Mouse (Mus musculus): ENCODE measurements around the gene Ltbp1.

Ltbp1 gene

GRCm38 (mm10) chr17:75180956-75181588, 175.7 kb downstream of the Ltbp1 start:
- TF ChIP-seq POU5F1 (IDR thresholded peaks at IDR 0.05; ENCODE audit: borderline replicate concordance, low read length) (no peak), NANOG (IDR thresholded peaks at IDR 0.05; ENCODE audit: borderline replicate concordance, low read length) (no peak), CTCF (conservative IDR thresholded peaks at IDR 0.05; ENCODE audit: low read length) (no peak)
- Histone ChIP-seq H3K27me3 (ENCODE audit: insufficient read depth, low read length) (no peaks in the 10 kb centered on the region), H3K9me3 (ENCODE audit: low read length) (no peaks in the 10 kb centered on the region), H3K4me1 (replicated peaks; ENCODE audit: low read depth, low read length) (no peaks in the 10 kb centered on the region), H3K4me3 (replicated peaks; ENCODE audit: low read length) (no peak overlapping the region), H3K36me3 (ENCODE audit: insufficient read depth, low read length) (no peaks in the 10 kb centered on the region)

- TF ChIP-seq POU5F1 (IDR thresholded peaks at IDR 0.05; ENCODE audit: borderline replicate concordance, low read length) (no peak), NANOG (IDR thresholded peaks at IDR 0.05; ENCODE audit: borderline replicate concordance, low read length) (no peak), CTCF (conservative IDR thresholded peaks at IDR 0.05; ENCODE audit: low read length) (no peak)
- Histone ChIP-seq H3K36me3 (ENCODE audit: insufficient read depth, low read length) (no peaks in the 10 kb centered on the region), H3K4me3 (replicated peaks; ENCODE audit: low read length) (no peak overlapping the region), H3K4me1 (replicated peaks; ENCODE audit: low read depth, low read length) (no peaks in the 10 kb centered on the region), H3K27me3 (ENCODE audit: insufficient read depth, low read length) (no peaks in the 10 kb centered on the region), H3K9me3 (ENCODE audit: low read length) (no peaks in the 10 kb centered on the region)
Observed at GRCm38 (mm10) chr17:75182319-75183001, 177.1 kb downstream of the Ltbp1 start.

GRCm38 (mm10) chr17:75186732-75187509, 181.6 kb downstream of the Ltbp1 start:
- Histone ChIP-seq H3K4me1 (replicated peaks; ENCODE audit: low read depth, low read length) (no peaks in the 10 kb centered on the region), H3K4me3 (replicated peaks; ENCODE audit: low read length) (no peak overlapping the region), H3K27me3 (ENCODE audit: insufficient read depth, low read length) (no peaks in the 10 kb centered on the region), H3K36me3 (ENCODE audit: insufficient read depth, low read length) (no peaks in the 10 kb centered on the region), H3K9me3 (ENCODE audit: low read length) (no peaks in the 10 kb centered on the region)
- TF ChIP-seq POU5F1 (IDR thresholded peaks at IDR 0.05; ENCODE audit: borderline replicate concordance, low read length) (no peak), CTCF (conservative IDR thresholded peaks at IDR 0.05; ENCODE audit: low read length) (no peak), NANOG (IDR thresholded peaks at IDR 0.05; ENCODE audit: borderline replicate concordance, low read length) (no peak)

GRCm38 (mm10) chr17:75196952-75197351, 191.6 kb downstream of the Ltbp1 start:
- no peaks in the 10 kb centered on the region for H3K36me3 ChIP-seq (ENCODE audit: insufficient read depth, low read length)
- no peaks in the 10 kb centered on the region for H3K9me3 ChIP-seq (ENCODE audit: low read length)
- no peak for TF ChIP-seq POU5F1 (IDR thresholded peaks at IDR 0.05; ENCODE audit: borderline replicate concordance, low read length)
- TF ChIP-seq NANOG (IDR thresholded peaks at IDR 0.05; ENCODE audit: borderline replicate concordance, low read length): no peak
- no peak for TF ChIP-seq CTCF (conservative IDR thresholded peaks at IDR 0.05; ENCODE audit: low read length)
- H3K4me3 ChIP-seq (replicated peaks; ENCODE audit: low read length): no peak overlapping the region
- no peaks in the 10 kb centered on the region for H3K27me3 ChIP-seq (ENCODE audit: insufficient read depth, low read length)
- no peaks in the 10 kb centered on the region for H3K4me1 ChIP-seq (replicated peaks; ENCODE audit: low read depth, low read length)

- TF ChIP-seq POU5F1 (IDR thresholded peaks at IDR 0.05; ENCODE audit: borderline replicate concordance, low read length) (no peak), CTCF (conservative IDR thresholded peaks at IDR 0.05; ENCODE audit: low read length) (no peak), NANOG (IDR thresholded peaks at IDR 0.05; ENCODE audit: borderline replicate concordance, low read length) (no peak)
- H3K4me3 ChIP-seq (replicated peaks; ENCODE audit: low read length): no peak overlapping the region
- H3K4me1 ChIP-seq (replicated peaks; ENCODE audit: low read depth, low read length): no peaks in the 10 kb centered on the region
- no peaks in the 10 kb centered on the region for H3K36me3 ChIP-seq (ENCODE audit: insufficient read depth, low read length)
- H3K27me3 ChIP-seq (ENCODE audit: insufficient read depth, low read length): no peaks in the 10 kb centered on the region
- no peaks in the 10 kb centered on the region for H3K9me3 ChIP-seq (ENCODE audit: low read length)
Observed at GRCm38 (mm10) chr17:75198767-75199166, 193.4 kb downstream of the Ltbp1 start.

- Histone ChIP-seq H3K36me3 (ENCODE audit: insufficient read depth, low read length) (no peaks in the 10 kb centered on the region), H3K4me3 (replicated peaks; ENCODE audit: low read length) (no peak overlapping the region), H3K4me1 (replicated peaks; ENCODE audit: low read depth, low read length) (no peaks in the 10 kb centered on the region), H3K9me3 (ENCODE audit: low read length) (no peaks in the 10 kb centered on the region), H3K27me3 (ENCODE audit: insufficient read depth, low read length) (no peaks in the 10 kb centered on the region)
- no peak for TF ChIP-seq NANOG (IDR thresholded peaks at IDR 0.05; ENCODE audit: borderline replicate concordance, low read length)
- no peak for TF ChIP-seq POU5F1 (IDR thresholded peaks at IDR 0.05; ENCODE audit: borderline replicate concordance, low read length)
- no peak for TF ChIP-seq CTCF (conservative IDR thresholded peaks at IDR 0.05; ENCODE audit: low read length)
Observed at GRCm38 (mm10) chr17:75199694-75200093, 194.3 kb downstream of the Ltbp1 start.

- no peak for TF ChIP-seq NANOG (IDR thresholded peaks at IDR 0.05; ENCODE audit: borderline replicate concordance, low read length)
- no peak for TF ChIP-seq CTCF (conservative IDR thresholded peaks at IDR 0.05; ENCODE audit: low read length)
- TF ChIP-seq POU5F1 (IDR thresholded peaks at IDR 0.05; ENCODE audit: borderline replicate concordance, low read length): no peak
- H3K4me1 ChIP-seq (replicated peaks; ENCODE audit: low read depth, low read length): no peaks in the 10 kb centered on the region
- H3K27me3 ChIP-seq (ENCODE audit: insufficient read depth, low read length): no peaks in the 10 kb centered on the region
- no peak overlapping the region for H3K4me3 ChIP-seq (replicated peaks; ENCODE audit: low read length)
- no peaks in the 10 kb centered on the region for H3K36me3 ChIP-seq (ENCODE audit: insufficient read depth, low read length)
- no peaks in the 10 kb centered on the region for H3K9me3 ChIP-seq (ENCODE audit: low read length)
Observed at GRCm38 (mm10) chr17:75202314-75202713, 196.9 kb downstream of the Ltbp1 start.

- Histone ChIP-seq H3K9me3 (ENCODE audit: low read length) (no peaks in the 10 kb centered on the region), H3K4me3 (replicated peaks; ENCODE audit: low read length) (no peak overlapping the region), H3K27me3 (ENCODE audit: insufficient read depth, low read length) (no peaks in the 10 kb centered on the region), H3K4me1 (replicated peaks; ENCODE audit: low read depth, low read length) (no peaks in the 10 kb centered on the region), H3K36me3 (ENCODE audit: insufficient read depth, low read length) (no peaks in the 10 kb centered on the region)
- TF ChIP-seq POU5F1 (IDR thresholded peaks at IDR 0.05; ENCODE audit: borderline replicate concordance, low read length) (no peak), NANOG (IDR thresholded peaks at IDR 0.05; ENCODE audit: borderline replicate concordance, low read length) (no peak), CTCF (conservative IDR thresholded peaks at IDR 0.05; ENCODE audit: low read length) (no peak)
Observed at GRCm38 (mm10) chr17:75204065-75204464, 198.7 kb downstream of the Ltbp1 start.

Measured in E14TG2a.4 (cell line).